Mouse (Mus musculus) testis, adult 2 months (tissue): ENCODE results near the gene Cntd1.

Experiments
- CTCF ChIP-seq: fragments of 200-500 bp; IDR thresholded peaks from 2 replicates; pipeline ENCODE4 v1.5.1; 2012; ENCODE audit warnings: low read depth, mild to moderate bottlenecking, inconsistent platforms, low read length, moderate library complexity; ENCODE audit not compliant: control insufficient read depth, insufficient read depth, insufficient replicate concordance
- POLR2A ChIP-seq: fragments of 200-500 bp; IDR thresholded peaks from 2 replicates; pipeline ENCODE4 v1.6.1; 2012; ENCODE audit warnings: low read depth, mild to moderate bottlenecking, inconsistent platforms, low read length, moderate library complexity; ENCODE audit not compliant: control insufficient read depth

DNA sequence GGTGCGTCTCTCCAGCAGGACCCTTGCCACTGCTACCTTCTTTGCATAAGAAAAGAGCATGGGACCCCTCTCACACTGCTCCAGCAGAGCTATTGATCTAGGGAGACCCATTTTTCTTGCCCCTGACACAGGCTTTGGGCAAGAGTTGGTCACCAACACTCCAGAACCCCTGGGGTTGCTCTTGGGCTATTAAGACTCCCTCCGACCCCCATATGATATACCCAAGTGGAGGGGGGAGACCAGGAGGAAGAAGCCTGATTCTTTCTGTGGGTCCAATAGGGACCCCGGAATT, 14.9 kb upstream of the Cntd1 start:
- TF ChIP-seq CTCF (no peak), POLR2A (no peak)
